Mouse (Mus musculus) spleen, adult 2 months (tissue): Measurements from ENCODE around the gene Arhgap27.

Experiments used
- CTCF ChIP-seq: fragments of 200-500 bp; IDR thresholded peaks from 2 replicates; pipeline ENCODE4 v1.5.1; 2011; ENCODE audit warnings: mild to moderate bottlenecking, inconsistent platforms; ENCODE audit not compliant: insufficient read depth, insufficient read length, insufficient replicate concordance; ENCODE audit errors: extremely low read depth
- POLR2A ChIP-seq: fragments of 200-500 bp; IDR thresholded peaks from 2 replicates; pipeline ENCODE4 v1.6.1; 2011; ENCODE audit warnings: low read depth, low read length, inconsistent platforms

GRCm38 (mm10) chr11:103346236-103346635, 17.3 kb downstream of the Arhgap27 start:
- TF ChIP-seq POLR2A: no peak
- no peak for TF ChIP-seq CTCF
